Mouse (Mus musculus): Measurements from ENCODE around the gene Olfr790. TPM values are rescaled to one million over a fixed set of nuclear protein-coding genes. Genes with fewer than 3 reads are reported as not detected.

Olfr790 gene
- polyA plus RNA-seq (2012; rRNA removed): not detected in 2 replicates
- not detected in 2 replicates for polyA plus RNA-seq (2014; fragmentation: Nextera tagmentation; extraction: Ambion mirVana)

- TF ChIP-seq POLR2A (IDR thresholded peaks at IDR 0.05; ENCODE audit: borderline replicate concordance, extremely low read depth, insufficient read depth, insufficient read length): no peak
- Histone ChIP-seq H3K9ac (ENCODE audit: low read depth, low read length, severe bottlenecking) (no peak within 1 kb of the TSS), H3K9me3 (ENCODE audit: control insufficient read depth, low read length) (no peaks in the 10 kb centered on the region), H3K27ac (replicated peaks; ENCODE audit: low read depth, low read length) (no peak within 1 kb of the TSS), H3K4me2 (replicated peaks; ENCODE audit: low read depth, low read length, severe bottlenecking) (no peak within 1 kb of the TSS), H3K36me3 (ENCODE audit: control insufficient read depth, insufficient read depth, low read length) (no peaks in the 10 kb centered on the region), H3K4me3 (replicated peaks; ENCODE audit: low read length) (no peak within 1 kb of the TSS), H3K27me3 (ENCODE audit: control insufficient read depth, insufficient read depth, low read length) (no peaks in the 10 kb centered on the region), H3K4me1 (ENCODE audit: control insufficient read depth, insufficient read depth, low read length) (no peaks in the 10 kb centered on the region)
- ATAC-seq (ENCODE audit: low FRiP score, low read depth): no peak
- DNase-seq (ENCODE audit: low spot score): no peak
Measured at GRCm38 (mm10) chr10:129498192-129498591, at the start of gene Olfr790. Olfr790 (plus strand) TSS chr10:129498492.

GRCm38 (mm10) chr10:129461562-129461961 is 36.7 kb upstream of the Olfr790 start, which contains the start of gene Olfr787:
Olfr787 (plus strand) TSS chr10:129461862.
- Histone ChIP-seq H3K4me2 (replicated peaks; ENCODE audit: low read depth, low read length, severe bottlenecking) (no peak within 1 kb of the TSS), H3K4me1 (ENCODE audit: control insufficient read depth, insufficient read depth, low read length) (no peaks in the 10 kb centered on the region), H3K36me3 (ENCODE audit: control insufficient read depth, insufficient read depth, low read length) (no peaks in the 10 kb centered on the region), H3K27me3 (ENCODE audit: control insufficient read depth, insufficient read depth, low read length) (no peaks in the 10 kb centered on the region), H3K4me3 (replicated peaks; ENCODE audit: low read length) (no peak within 1 kb of the TSS), H3K9me3 (ENCODE audit: control insufficient read depth, low read length) (no peaks in the 10 kb centered on the region), H3K9ac (ENCODE audit: low read depth, low read length, severe bottlenecking) (no peak within 1 kb of the TSS), H3K27ac (replicated peaks; ENCODE audit: low read depth, low read length) (no peak within 1 kb of the TSS)
- DNase-seq (ENCODE audit: low spot score) (no peak), ATAC-seq (ENCODE audit: low FRiP score, low read depth) (no peak)
- 81% methylated on average over 3 of the region's 3 CpGs for WGBS
- no peak for TF ChIP-seq POLR2A (IDR thresholded peaks at IDR 0.05; ENCODE audit: borderline replicate concordance, extremely low read depth, insufficient read depth, insufficient read length)

- ATAC-seq (ENCODE audit: low FRiP score, low read depth): no peak
- Histone ChIP-seq H3K36me3 (ENCODE audit: control insufficient read depth, insufficient read depth, low read length) (no peaks in the 10 kb centered on the region), H3K9me3 (ENCODE audit: control insufficient read depth, low read length) (no peaks in the 10 kb centered on the region), H3K4me1 (ENCODE audit: control insufficient read depth, insufficient read depth, low read length) (no peaks in the 10 kb centered on the region), H3K4me3 (replicated peaks; ENCODE audit: low read length) (no peak within 1 kb of the TSS), H3K27me3 (ENCODE audit: control insufficient read depth, insufficient read depth, low read length) (no peaks in the 10 kb centered on the region), H3K4me2 (replicated peaks; ENCODE audit: low read depth, low read length, severe bottlenecking) (no peak within 1 kb of the TSS), H3K9ac (ENCODE audit: low read depth, low read length, severe bottlenecking) (no peak within 1 kb of the TSS), H3K27ac (replicated peaks; ENCODE audit: low read depth, low read length) (no peak within 1 kb of the TSS)
- DNase-seq (ENCODE audit: low spot score): no peak
- TF ChIP-seq POLR2A (IDR thresholded peaks at IDR 0.05; ENCODE audit: borderline replicate concordance, extremely low read depth, insufficient read depth, insufficient read length): no peak
Measured at GRCm38 (mm10) chr10:129470698-129471097, 27.6 kb upstream of the Olfr790 start, which contains the start of gene Olfr788. Olfr788 (plus strand) TSS chr10:129470998.

- no peak for TF ChIP-seq POLR2A (IDR thresholded peaks at IDR 0.05; ENCODE audit: borderline replicate concordance, extremely low read depth, insufficient read depth, insufficient read length)
- H3K4me1 ChIP-seq (ENCODE audit: control insufficient read depth, insufficient read depth, low read length): no peaks in the 10 kb centered on the region
- 71% methylated on average over 2 of the region's 2 CpGs for WGBS
Measured at GRCm38 (mm10) chr10:129473256-129473655, 25.0 kb upstream of the Olfr790 start.

GRCm38 (mm10) chr10:129473723-129474122 is 24.6 kb upstream of the Olfr790 start:
- Histone ChIP-seq H3K27ac (replicated peaks; ENCODE audit: low read depth, low read length) (no peak overlapping the region), H3K4me2 (replicated peaks; ENCODE audit: low read depth, low read length, severe bottlenecking) (no peak overlapping the region), H3K9me3 (ENCODE audit: control insufficient read depth, low read length) (no peaks in the 10 kb centered on the region), H3K27me3 (ENCODE audit: control insufficient read depth, insufficient read depth, low read length) (no peaks in the 10 kb centered on the region), H3K4me3 (replicated peaks; ENCODE audit: low read length) (no peak overlapping the region), H3K36me3 (ENCODE audit: control insufficient read depth, insufficient read depth, low read length) (no peaks in the 10 kb centered on the region), H3K4me1 (ENCODE audit: control insufficient read depth, insufficient read depth, low read length) (no peaks in the 10 kb centered on the region), H3K9ac (ENCODE audit: low read depth, low read length, severe bottlenecking) (no peak overlapping the region)
- ATAC-seq (ENCODE audit: low FRiP score, low read depth) (no peak), DNase-seq (ENCODE audit: low spot score) (no peak)
- no peak for TF ChIP-seq POLR2A (IDR thresholded peaks at IDR 0.05; ENCODE audit: borderline replicate concordance, extremely low read depth, insufficient read depth, insufficient read length)

More at GRCm38 (mm10) chr10:129473256-129473655, 25.0 kb upstream of the Olfr790 start:
- ATAC-seq (ENCODE audit: low FRiP score, low read depth): no peak
- Histone ChIP-seq H3K4me3 (replicated peaks; ENCODE audit: low read length) (no peak overlapping the region), H3K4me2 (replicated peaks; ENCODE audit: low read depth, low read length, severe bottlenecking) (no peak overlapping the region), H3K27me3 (ENCODE audit: control insufficient read depth, insufficient read depth, low read length) (no peaks in the 10 kb centered on the region), H3K36me3 (ENCODE audit: control insufficient read depth, insufficient read depth, low read length) (no peaks in the 10 kb centered on the region), H3K27ac (replicated peaks; ENCODE audit: low read depth, low read length) (no peak overlapping the region), H3K9ac (ENCODE audit: low read depth, low read length, severe bottlenecking) (no peak overlapping the region), H3K9me3 (ENCODE audit: control insufficient read depth, low read length) (no peaks in the 10 kb centered on the region)
- no peak for DNase-seq (ENCODE audit: low spot score)

- DNase-seq (ENCODE audit: low spot score) (no peak), ATAC-seq (ENCODE audit: low FRiP score, low read depth) (no peak)
- Histone ChIP-seq H3K4me2 (replicated peaks; ENCODE audit: low read depth, low read length, severe bottlenecking) (no peak within 1 kb of the TSS), H3K4me1 (ENCODE audit: control insufficient read depth, insufficient read depth, low read length) (no peaks in the 10 kb centered on the region), H3K9me3 (ENCODE audit: control insufficient read depth, low read length) (no peaks in the 10 kb centered on the region), H3K4me3 (replicated peaks; ENCODE audit: low read length) (no peak within 1 kb of the TSS), H3K27ac (replicated peaks; ENCODE audit: low read depth, low read length) (no peak within 1 kb of the TSS), H3K9ac (ENCODE audit: low read depth, low read length, severe bottlenecking) (no peak within 1 kb of the TSS), H3K36me3 (ENCODE audit: control insufficient read depth, insufficient read depth, low read length) (no peaks in the 10 kb centered on the region), H3K27me3 (ENCODE audit: control insufficient read depth, insufficient read depth, low read length) (no peaks in the 10 kb centered on the region)
- 67% methylated on average over 2 of the region's 2 CpGs for whole genome bisulfite sequencing
- TF ChIP-seq POLR2A (IDR thresholded peaks at IDR 0.05; ENCODE audit: borderline replicate concordance, extremely low read depth, insufficient read depth, insufficient read length): no peak
Measured at GRCm38 (mm10) chr10:129484452-129484851, 13.8 kb upstream of the Olfr790 start, which contains the start of gene Olfr789. Olfr789 (plus strand) TSS chr10:129484752.
